Mouse (Mus musculus) T-cell, adult 2 months (primary cell): ENCODE measurements around the gene Ptgis.

ENCODE experiments used
- DNase-seq: peaks from one replicate; pipeline ENCODE4 v3.0.0; 2022; ENCODE audit warnings: low spot score

Ptgis gene

DNA sequence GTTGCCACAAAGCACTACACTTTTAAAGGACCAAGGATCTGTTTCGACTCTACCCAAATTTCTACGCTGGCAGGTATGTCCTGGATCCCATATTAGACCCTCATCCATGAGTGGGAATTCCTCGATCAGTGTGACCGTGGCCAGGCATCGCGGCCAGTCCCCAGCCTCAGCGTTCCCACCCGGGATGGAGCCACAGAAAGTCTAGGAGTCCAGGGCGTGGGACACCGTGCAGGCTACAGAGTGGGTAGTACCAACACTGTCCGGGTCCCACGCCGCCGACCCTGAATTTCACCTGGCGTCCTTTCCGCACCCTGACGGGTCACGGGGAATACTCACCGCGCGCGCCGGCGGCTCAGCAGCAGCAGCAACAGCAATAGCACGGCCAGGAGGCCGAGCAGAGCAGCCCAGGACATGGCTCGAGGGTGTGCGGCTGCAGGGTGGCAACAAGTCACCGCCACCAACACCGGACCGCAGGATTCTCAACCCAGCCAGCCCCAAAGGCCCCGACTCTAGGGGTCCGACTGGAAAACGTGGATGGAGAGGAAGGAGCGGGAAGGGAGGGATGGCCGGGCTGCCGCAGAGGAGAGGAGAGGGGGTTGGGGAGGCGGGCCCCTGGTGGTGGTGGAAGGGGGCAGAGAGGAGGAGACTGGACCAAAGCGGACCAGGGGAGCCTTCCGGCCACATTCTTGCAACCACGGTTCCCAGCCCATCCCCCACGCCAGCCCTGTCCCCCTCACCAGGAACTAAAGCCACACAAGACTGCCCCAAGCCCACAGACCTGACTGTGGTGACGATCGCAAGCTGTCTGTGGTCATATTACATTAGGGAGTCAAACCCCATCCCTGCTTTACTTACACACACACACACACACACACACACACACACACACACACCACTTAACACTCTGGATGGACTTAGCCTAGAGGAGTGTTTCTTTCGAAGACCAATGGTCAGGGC, at the start of gene Ptgis:
TSS of gene Ptgis (minus strand) at position 597 of the 957 bp plus-strand sequence.
- DNase-seq: no peak

DNA sequence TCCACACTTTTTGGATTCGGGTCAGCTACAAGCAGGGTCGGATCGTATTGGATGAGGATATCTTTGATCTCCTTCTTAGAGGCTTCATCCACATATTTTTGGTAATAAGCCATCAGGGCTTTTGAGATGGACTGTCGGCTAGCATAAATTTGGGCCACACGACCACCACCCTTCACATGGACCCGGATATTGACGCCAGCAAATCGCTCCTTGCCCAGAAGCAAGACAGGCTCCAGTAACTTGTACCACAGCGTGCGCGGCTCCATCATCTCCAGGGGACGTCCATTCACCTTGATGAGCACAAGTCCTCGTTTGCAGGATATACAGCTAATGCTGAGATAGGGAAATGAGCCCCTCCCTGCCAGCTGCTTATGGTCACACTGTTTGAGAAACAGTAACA, 41.1 kb upstream of the Ptgis start:
- DNase-seq: no peak

DNA sequence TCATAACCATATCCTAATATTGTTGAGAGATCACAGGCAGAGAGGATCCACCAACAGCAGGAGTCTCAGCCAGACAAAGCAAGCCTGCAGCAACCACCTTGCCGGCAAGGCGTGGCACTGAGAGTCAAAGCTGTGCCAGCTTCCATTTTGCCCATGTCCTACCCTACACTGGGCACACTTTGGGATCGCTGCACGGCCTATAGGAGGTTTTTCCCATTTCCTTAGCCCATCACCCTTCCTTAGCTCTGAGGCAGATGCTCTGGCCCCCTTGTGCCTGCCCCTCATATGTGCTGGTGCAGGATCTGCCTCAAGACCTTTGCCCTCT, 40.5 kb upstream of the Ptgis start:
- DNase-seq: no peak

DNA sequence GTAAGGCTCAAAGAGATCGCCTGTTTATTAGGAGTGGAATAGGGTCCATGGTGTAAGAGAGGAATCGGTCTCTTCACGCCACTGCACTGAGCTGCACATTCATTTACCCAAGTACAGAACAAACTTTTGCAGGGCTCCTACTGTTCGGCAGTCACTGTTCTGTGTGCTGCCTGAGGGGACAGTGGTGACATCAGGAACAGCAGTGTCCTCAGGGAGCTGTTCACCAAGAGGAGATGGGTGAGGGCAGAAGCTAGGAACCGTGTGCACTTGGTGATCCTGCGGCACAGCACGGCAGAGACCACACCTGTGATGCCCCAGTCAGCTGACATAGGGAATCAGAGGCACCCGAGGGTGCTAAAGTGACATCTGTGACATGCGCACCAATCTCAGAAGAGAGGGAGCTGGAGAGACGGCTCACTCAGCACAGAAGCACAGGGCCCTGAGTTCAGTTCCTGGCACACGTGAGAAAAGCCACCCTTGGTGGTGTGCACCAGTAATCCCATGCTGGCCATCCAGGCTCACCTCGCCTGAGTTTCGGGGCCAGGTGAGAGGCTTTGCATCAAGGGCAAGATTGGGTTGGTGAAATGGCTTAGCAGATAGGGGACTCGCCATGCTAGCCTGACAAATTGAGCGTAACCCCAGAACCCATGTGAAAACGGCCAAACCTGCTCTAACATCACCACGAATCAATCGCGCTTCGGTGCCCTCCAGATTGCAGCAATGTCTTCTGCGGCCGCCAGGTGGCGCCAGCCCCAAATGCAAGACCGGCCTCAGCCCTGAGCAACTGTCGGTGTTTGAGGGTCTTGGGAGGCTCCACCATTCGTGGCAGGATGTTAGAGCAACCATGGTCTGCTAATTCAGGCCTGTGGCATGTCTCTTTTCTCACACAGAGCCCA, 39.9 kb upstream of the Ptgis start:
- DNase-seq: peak; percentile 72

DNA sequence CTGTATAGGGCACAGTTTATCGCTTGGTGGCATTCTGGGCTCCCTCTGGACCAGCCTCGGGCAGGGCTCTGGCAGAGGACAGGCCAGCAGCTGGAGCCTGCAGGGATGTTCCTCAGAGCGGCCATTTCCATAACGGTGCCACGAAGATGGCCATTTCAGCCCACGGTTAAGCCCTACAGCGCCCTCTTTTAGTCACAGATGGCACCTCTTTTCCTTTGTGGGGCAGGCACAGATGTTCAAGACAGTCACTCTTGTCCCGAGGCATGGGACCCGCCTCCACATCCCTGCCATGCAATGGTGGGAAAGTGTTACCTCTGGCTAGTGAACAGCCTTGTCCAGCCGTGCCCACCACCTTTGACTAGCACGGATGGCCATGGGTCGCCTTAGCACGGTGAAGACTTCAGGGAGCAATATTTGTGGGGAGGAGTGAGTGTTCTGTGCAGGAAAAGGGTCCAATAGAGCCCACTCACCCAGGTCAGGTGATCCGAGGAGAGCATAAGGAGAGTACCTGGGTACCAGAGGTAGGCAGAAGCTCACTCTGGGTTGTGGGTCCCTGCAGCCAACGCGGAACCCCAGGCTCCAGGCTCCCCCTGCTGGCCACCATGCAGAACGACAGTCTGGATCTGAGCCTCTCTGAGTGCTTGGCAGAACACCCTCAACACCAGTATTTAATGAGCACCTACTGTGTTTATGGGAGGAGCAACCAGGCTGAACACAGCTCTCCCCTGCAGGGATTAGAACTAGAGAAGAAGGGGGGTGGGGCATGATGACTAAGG, 38.5 kb upstream of the Ptgis start:
- peak; percentile 58 for DNase-seq

DNA sequence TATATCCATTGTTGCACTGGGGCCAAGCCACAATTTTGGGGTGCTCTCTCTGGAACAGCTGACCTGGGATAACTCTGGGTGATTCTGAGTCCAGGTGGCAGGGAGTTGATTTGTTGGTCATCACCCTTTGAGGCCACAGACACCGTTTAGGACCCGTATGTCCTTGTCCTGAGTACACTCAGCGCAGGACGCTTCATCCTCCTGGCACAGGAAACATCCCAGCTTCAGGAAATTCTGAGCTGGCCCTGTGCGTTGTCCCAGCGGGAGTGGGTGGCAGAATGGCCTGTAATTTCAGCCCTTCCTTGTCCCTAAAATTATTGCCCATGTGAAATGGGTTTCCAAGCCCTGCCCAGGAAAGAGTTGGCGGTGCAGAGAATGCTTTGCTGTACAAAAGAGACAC, 37.6 kb upstream of the Ptgis start:
- DNase-seq: no peak

DNA sequence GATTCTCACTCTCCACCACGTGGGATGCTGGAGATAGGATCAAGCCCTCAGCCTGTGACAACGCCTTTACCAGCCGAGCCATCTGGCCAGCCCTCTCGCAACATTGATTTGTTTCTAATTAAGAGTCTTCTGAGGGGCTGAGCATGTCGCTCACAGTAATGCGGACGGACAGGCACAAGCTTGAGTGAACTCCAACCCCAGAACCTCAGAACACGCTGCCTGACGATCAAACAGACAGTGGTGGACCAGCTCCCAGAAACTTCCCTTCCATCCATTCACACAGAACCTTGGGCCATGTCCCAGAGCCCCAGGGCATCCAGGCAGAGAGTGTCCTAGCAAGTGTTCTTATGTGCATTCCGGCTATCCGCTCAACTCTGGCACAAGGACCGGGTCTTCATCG, 36.6 kb upstream of the Ptgis start:
- DNase-seq: no peak

DNA sequence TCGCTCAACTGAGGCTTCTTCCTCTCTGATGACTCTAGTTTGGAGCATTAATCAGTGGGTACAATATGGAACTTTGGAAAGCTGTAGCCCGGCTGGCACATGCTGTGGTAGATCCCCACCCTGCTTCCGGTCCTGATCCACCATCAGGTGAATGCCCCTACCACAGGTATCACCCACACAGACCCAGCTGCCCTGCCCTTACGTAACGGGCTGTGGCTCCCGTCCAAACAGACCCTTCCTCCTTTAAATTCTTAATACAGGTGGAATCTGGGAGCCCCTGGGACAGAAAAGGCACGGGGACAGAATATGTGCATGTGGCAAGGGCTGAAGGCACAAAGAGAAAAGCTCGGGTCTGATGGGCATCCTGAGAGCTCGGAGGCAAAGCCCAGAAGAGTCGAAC, 35.5 kb upstream of the Ptgis start:
- DNase-seq: no peak

DNA sequence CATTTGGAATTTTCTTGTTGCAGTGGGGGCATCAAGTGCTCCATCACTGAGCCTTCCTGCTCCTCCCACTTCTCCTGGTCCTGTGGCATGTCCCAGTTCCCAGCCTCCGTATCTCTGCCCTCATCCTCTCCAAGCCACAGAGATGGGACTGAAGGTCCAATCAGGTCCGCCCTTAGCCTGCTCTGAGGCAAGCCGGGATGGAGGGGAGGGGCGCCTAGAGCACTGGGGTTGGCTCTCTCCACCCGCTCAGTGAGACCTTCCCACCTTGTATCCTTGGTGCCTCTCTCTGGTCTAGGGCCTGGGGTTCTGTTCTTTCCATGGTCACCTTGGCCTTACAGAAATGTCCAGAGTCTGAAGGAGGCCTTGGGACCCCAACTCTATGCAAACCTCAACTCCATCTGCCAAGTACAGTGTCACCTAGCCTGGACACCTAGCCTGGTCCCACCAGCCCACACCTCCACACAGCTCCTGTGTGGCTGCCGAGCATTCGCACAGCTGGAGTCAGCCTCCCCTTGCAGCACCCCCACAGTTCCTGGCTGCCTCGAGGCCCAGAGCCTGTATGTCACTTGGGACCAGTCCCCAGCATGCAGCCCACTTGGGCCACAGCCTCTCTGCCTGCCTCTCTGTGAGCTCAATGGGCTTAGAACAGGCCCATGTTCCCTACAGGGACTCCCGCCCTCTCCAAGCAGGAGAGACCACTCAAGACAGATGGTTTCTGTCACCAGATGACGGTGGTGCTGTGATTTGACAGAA, 34.5 kb upstream of the Ptgis start:
- no peak for DNase-seq

DNA sequence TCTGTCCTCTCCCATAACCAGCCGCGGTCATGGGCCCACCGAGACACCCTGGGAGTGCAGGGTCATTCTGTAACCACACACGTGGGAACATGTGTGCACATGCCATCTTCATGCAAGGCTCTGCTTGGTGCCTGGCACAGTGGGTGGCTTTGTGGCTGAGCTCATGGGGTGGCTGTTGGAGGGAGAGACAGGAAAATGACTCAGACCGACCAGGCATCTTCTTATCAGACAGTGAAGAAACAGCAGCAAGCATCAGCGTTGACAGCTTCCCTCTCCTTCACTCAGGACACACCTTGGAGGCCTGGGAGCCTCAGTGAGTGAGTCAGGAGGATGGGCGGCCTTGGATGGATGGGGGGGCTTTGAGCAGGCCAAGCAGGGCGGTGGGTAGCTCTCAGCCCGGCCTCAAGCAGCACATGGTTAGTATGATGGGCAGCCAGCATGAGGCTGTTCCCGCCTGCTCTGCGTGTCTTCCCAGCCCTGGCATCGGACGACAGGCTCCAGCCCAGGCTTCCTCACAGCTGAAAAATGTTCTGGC, 32.9 kb upstream of the Ptgis start:
- no peak for DNase-seq

DNA sequence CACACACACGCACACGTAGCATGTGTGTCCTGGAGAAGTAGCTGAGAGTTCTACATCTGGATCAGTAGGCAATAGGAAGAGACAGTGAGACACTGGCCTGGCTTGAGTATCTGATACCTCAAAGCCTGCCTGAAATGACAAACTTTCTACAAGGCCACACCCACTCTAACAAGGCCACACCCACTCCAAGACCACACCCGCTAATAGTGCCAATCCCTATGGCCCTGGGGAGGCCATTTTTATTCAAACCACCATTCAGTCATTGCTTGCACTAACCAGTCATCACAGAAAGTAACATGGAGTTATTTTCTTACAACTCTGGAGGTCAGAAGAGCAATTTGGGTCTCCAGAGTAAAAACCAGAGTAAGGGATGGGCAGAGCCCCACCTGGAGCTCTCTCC, 32.3 kb upstream of the Ptgis start:
- DNase-seq: no peak

DNA sequence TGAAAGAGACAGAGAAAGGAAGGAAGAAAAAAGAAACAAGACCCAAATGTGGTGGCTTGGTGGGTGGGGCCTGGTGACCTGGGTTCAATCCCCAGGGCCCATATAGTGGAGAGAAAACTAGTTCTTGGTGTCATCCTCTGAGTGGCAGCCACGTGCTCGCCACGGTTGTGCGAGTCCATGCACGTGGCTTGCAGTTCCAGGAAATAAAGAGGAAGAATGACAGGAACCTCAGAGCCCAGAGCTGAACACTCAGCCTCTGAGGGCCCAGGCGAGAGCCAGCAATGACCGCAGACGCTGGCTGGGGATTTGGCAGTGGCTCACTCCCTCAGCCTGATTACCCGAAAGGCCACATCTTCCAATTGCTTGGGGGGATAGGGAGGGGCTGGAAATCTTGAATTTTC, 30.7 kb upstream of the Ptgis start:
- no peak for DNase-seq

DNA sequence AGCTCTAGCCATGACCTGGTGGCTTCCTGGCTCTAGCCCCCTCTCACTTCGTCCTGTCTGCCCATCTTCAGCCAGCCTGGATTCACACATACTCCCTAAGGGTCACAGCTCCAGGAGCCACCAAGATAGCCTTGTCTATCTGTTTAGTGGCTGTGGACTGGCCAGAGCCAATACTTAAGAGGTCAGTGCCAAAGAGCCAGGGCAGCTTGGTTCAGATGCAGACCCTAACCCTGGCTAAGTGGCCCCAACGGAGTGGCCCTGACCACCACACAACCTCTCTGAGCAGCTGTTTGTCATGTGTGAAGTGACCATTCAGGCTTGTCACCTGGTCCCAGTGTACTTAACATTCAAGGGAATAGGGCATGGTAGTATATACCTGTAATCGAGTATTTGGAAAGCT, 30.1 kb upstream of the Ptgis start:
- DNase-seq: no peak

DNA sequence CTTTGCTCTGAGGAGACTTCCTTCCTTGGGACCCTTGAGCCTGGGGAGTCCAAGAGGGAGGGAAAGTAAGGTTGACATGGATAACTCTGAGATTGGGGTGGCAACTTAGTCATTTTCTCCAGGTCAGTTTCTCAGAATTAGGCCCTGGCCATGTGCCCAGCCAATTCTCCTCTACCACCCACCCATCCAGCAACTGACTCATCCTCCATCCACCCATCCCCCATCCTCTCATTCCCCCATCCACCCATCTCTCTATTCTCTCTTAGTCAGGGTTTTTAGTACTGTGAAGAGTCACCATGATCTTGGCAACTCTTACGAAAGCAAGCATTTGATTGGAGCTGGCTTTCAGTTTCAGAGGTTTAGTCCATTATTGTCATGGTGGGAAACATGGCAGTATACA, 28.3 kb upstream of the Ptgis start:
- DNase-seq: no peak

DNA sequence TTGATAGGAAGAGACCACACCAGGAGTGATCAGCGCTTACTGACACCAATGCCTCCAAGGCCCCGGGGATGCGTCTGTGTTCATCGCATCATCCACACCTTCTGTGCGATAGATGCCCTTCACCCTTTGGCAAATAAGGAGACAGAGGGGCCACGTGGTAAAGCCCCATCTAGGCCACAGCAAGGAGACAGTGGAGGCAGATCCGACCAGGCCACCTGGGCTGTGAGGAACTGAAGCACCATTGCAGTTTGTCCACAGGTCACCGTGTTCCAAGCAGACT, 27.9 kb upstream of the Ptgis start:
- no peak for DNase-seq

DNA sequence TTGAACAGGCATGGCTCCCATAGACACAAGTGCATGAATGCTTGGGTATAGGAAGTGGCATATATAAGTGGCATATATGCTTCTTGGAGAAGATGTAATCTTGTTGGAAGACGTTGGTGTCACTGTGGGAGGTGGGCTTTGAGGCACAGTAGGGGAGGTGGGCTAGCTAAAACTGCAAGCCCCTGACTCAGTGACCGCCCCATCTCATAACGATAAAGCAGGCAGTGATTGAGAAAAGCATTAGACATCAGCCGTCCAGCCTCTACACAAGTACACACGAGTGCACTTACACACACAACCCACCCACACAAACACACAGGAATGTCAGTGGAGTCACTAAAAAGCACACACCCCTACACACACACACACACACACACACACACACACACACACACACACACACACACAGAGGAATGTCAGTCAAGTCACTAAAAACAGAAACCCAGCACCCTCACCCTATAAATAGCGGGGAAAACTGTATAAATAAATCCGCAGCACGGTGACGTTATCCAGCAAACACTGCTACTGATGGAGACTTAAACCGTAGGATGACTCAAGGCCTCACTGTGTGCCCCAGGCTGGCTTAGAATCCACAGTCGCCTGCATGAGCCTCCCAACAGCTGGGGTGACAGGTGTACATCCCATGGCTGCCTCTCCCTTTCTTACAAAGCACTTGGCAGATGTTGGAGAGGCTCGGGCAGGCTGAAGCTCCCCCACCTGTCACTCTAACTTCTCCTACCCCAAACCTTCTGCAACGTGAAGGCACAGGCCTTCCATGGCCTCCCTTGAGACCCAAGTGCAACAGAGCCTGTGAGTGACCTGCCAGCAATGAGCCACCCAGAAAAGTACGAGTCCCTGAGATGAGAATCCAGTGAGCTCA, 27.4 kb upstream of the Ptgis start:
- DNase-seq: no peak

DNA sequence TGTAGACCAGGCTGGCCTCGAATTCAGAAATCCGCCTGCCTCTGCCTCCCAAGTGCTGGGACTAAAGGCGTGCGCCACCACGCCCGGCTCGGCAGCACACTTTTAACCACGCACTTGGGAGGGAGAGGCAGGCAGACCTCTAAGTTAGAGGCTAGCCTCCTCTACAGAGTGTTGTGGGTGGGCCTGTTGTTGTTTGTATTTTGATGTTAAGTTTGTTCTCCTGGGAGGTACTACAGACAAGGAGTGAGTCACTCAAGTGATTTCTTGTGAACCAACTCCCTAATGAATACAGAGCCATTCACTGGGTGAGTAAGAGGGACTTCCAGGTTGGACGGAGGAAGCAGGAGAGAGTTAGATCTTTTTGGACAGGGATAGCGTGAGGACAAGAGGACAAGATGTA, 25.8 kb upstream of the Ptgis start:
- DNase-seq: no peak

DNA sequence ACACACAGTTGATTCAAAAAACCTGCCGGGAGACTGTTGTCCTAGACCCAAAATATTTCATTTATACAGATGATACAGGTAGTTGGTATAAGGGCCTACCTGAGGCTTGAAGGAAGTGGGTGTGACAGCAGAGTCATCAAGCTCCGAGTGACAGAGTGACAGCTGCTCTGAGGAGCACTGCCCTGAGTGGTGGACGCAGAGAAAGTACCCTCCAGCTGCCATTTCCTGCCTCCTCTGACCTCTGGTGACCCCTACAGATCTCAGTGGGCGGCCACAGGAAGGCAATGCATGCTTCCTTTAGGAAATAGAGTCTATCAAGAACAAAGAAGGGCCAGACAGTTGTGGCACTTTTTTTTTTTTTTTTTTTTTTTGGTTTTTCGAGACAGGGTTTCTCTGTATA, 25.4 kb upstream of the Ptgis start:
- no peak for DNase-seq

DNA sequence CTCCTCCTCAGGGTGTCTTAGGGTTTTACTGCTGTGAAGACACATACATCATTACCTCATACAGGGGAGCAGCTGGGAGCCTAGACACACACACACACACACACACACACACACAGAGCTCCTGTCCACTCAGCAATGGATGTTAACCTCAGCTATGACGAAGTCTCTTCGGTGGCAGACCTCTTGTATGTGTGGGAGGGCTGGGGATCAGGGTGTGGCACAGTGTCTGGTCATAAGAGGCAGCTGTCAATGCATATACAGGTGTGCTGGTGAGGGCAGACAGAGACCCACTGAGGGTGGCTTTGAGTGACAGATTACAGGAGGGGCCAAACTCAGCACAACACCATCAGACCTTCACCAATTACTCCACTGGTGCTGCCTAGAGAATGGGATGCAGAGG, 24.6 kb upstream of the Ptgis start:
- no peak for DNase-seq

DNA sequence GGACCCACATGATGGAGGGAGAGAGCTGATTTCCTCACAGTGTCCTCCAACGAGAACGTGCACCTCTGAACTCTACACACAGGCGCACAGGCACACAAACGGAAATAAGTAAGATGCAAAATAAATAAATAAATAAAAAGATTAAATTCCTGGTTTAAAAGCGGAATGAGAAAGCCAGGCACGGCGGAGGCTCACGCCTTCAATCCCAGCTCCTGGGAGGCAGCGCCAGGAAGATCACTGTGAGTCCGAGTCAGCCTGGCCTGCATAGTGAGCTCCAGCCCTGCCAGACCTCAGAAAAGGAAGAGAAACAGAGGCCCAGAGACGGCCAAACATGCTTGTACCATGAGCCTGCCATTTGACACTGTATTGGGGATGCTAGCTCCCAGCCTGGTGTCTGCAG, 23.5 kb upstream of the Ptgis start:
- no peak for DNase-seq
